Mouse (Mus musculus) neural tube, embryonic 15.5 days (tissue): ENCODE measurements at regions not wholly inside any gene's neighbourhood (a gene's known extent, or its start where the extent isn't known, plus 50 kb on each side); places are given as distances from the start of the nearest gene placed in this dataset.
A peak's percentile ranks its signal among the peaks of the same experiment; 100 is the strongest.
"Not testable (repeated sequence)": the region's sequence is repeated elsewhere in the genome, so short reads cannot be mapped to it uniquely, and the experiment has no call there.

Source experiments
- ATAC-seq: fragments of 200-750 bp; cut with Nextera tagmentation; 2 replicates; pipeline ENCODE4 v1.8.0; 2017; ENCODE audit warnings: mild to moderate bottlenecking, moderate TSS enrichment, moderate library complexity; ENCODE audit not compliant: low FRiP score
- H3K27ac ChIP-seq: fragments of 300-500 bp; sonication (generic); replicated peaks from 2 replicates; pipeline ENCODE4 v1.5.1; 2015; ENCODE audit warnings: mild to moderate bottlenecking, inconsistent platforms
- H3K27me3 ChIP-seq: fragments of 300-500 bp; sonication (generic); replicated peaks from 2 replicates; pipeline ENCODE4 v1.6.1; 2015; ENCODE audit warnings: inconsistent platforms
- H3K36me3 ChIP-seq: fragments of 300-500 bp; sonication (generic); 2 replicates; pipeline ENCODE4 v1.6.1; 2015; ENCODE audit warnings: inconsistent platforms
- H3K4me1 ChIP-seq: fragments of 300-500 bp; sonication (generic); 2 replicates; pipeline ENCODE4 v1.6.1; 2015; ENCODE audit warnings: inconsistent platforms
- H3K4me2 ChIP-seq: fragments of 300-500 bp; sonication (generic); 2 replicates; pipeline ENCODE4 v1.6.1; 2015; ENCODE audit warnings: inconsistent platforms, mild to moderate bottlenecking, moderate library complexity
- H3K4me3 ChIP-seq: fragments of 300-500 bp; sonication (generic); replicated peaks from 2 replicates; pipeline ENCODE4 v1.5.1; 2015; ENCODE audit warnings: mild to moderate bottlenecking, inconsistent platforms
- H3K9ac ChIP-seq: fragments of 300-500 bp; sonication (generic); replicated peaks from 2 replicates; pipeline ENCODE4 v1.6.1; 2015; ENCODE audit warnings: mild to moderate bottlenecking, inconsistent platforms
- H3K9me3 ChIP-seq: fragments of 300-500 bp; sonication (generic); replicated peaks from 2 replicates; pipeline ENCODE4 v1.6.1; 2016; ENCODE audit warnings: inconsistent platforms
- WGBS: fragments of 180-500 bp; shearing (Covaris S2); methylation state at CpG from one replicate; pipeline ENCODE4 v1.1.7; 2015; ENCODE audit warnings: mixed read lengths; 5-methylcytosine and 5-hydroxymethylcytosine counted together

GRCm38 (mm10) chr10:96230391-96230790 lies 94.0 kb downstream of the Gm5426 start:
- Histone ChIP-seq H3K4me2 (no peak overlapping the region), H3K9ac (no peak overlapping the region), H3K9me3 (no peaks in the 10 kb centered on the region), H3K27ac (no peak overlapping the region), H3K4me1 (no peaks in the 10 kb centered on the region), H3K27me3 (no peaks in the 10 kb centered on the region), H3K4me3 (no peak overlapping the region), H3K36me3 (no peaks in the 10 kb centered on the region)
- no peak for ATAC-seq
- WGBS, result 86% methylated on average over 8 of the region's 8 CpGs

GRCm38 (mm10) chr10:96231309-96231708 lies 94.9 kb downstream of the Gm5426 start:
- ATAC-seq, result no peak
- 96% methylated on average over 6 of the region's 6 CpGs for WGBS
- no peak overlapping the region for H3K4me3 ChIP-seq

GRCm38 (mm10) chr10:96232889-96233288 lies 96.5 kb downstream of the Gm5426 start:
- Histone ChIP-seq H3K4me3 (no peak overlapping the region), H3K4me2 (no peak overlapping the region), H3K9me3 (no peaks in the 10 kb centered on the region), H3K36me3 (no peaks in the 10 kb centered on the region), H3K27ac (no peak overlapping the region), H3K4me1 (no peaks in the 10 kb centered on the region), H3K9ac (no peak overlapping the region), H3K27me3 (no peaks in the 10 kb centered on the region)
- no peak for ATAC-seq
- WGBS, result 57% methylated on average over 1 of the region's 1 CpGs

More at GRCm38 (mm10) chr10:96231309-96231708, 94.9 kb downstream of the Gm5426 start:
- Histone ChIP-seq H3K27me3 (no peaks in the 10 kb centered on the region), H3K9ac (no peak overlapping the region), H3K4me1 (no peaks in the 10 kb centered on the region), H3K36me3 (no peaks in the 10 kb centered on the region), H3K4me2 (no peak overlapping the region), H3K9me3 (no peaks in the 10 kb centered on the region), H3K27ac (no peak overlapping the region)

- Histone ChIP-seq H3K9me3 (no peaks in the 10 kb centered on the region; the same call in 1 of the 2 replicates), H3K27me3 (no peaks in the 10 kb centered on the region), H3K9ac (no peak overlapping the region), H3K36me3 (no peaks in the 10 kb centered on the region), H3K4me3 (no peak overlapping the region), H3K27ac (no peak overlapping the region), H3K4me1 (no peaks in the 10 kb centered on the region), H3K4me2 (no peak overlapping the region)
- ATAC-seq, result 0 out of 2 replicates have a peak, but pooled peaks have one; percentile 24
- 66% methylated on average over 9 of the region's 10 CpGs for WGBS
These were observed 98.4 kb downstream of the Gm5426 start for GRCm38 (mm10) chr10:96234564-96235412.

GRCm38 (mm10) chr10:96236031-96236430 lies 99.6 kb downstream of the Gm5426 start:
- not testable (repeated sequence) for H3K27me3 ChIP-seq, H3K27ac ChIP-seq, H3K9ac ChIP-seq, H3K9me3 ChIP-seq, H3K36me3 ChIP-seq, H3K4me3 ChIP-seq, H3K4me1 ChIP-seq, ATAC-seq, H3K4me2 ChIP-seq
- whole genome bisulfite sequencing, result 82% methylated on average over 4 of the region's 4 CpGs

GRCm38 (mm10) chr10:96236777-96237373 lies 100.5 kb downstream of the Gm5426 start:
- WGBS, result 95% methylated on average over 6 of the region's 6 CpGs
- Histone ChIP-seq H3K9me3 (peaks cover 2% of the 10 kb centered on the region; the same call in 1 of the 2 replicates), H3K27ac (no peak overlapping the region), H3K4me3 (no peak overlapping the region), H3K36me3 (no peaks in the 10 kb centered on the region), H3K4me1 (no peaks in the 10 kb centered on the region), H3K9ac (no peak overlapping the region), H3K27me3 (no peaks in the 10 kb centered on the region), H3K4me2 (no peak overlapping the region)
- ATAC-seq, result no peak

GRCm38 (mm10) chr10:96237572-96238130 lies 101.2 kb downstream of the Gm5426 start:
- no peak overlapping the region for H3K4me2 ChIP-seq
- no peak overlapping the region for H3K4me3 ChIP-seq
- no peaks in the 10 kb centered on the region for H3K27me3 ChIP-seq
- no peaks in the 10 kb centered on the region for H3K36me3 ChIP-seq
- no peak for ATAC-seq
- peaks cover 2% of the 10 kb centered on the region; the same call in 1 of the 2 replicates for H3K9me3 ChIP-seq
- no peaks in the 10 kb centered on the region for H3K4me1 ChIP-seq
- WGBS, result 99% methylated on average over 5 of the region's 5 CpGs
- no peak overlapping the region for H3K9ac ChIP-seq
- H3K27ac ChIP-seq, result no peak overlapping the region

- no peaks in the 10 kb centered on the region for H3K36me3 ChIP-seq
- no peaks in the 10 kb centered on the region for H3K27me3 ChIP-seq
- H3K4me3 ChIP-seq, result no peak overlapping the region
- ATAC-seq, result no peak
- H3K27ac ChIP-seq, result no peak overlapping the region
- peaks cover 2% of the 10 kb centered on the region; the same call in 1 of the 2 replicates for H3K9me3 ChIP-seq
- no peaks in the 10 kb centered on the region for H3K4me1 ChIP-seq
- 90% methylated on average over 4 of the region's 4 CpGs for WGBS
- H3K9ac ChIP-seq, result no peak overlapping the region
- no peak overlapping the region for H3K4me2 ChIP-seq
These were observed 101.8 kb downstream of the Gm5426 start for GRCm38 (mm10) chr10:96238251-96238650.

- ATAC-seq, result no peak
- H3K4me2 ChIP-seq, result no peak overlapping the region
- H3K4me3 ChIP-seq, result no peak overlapping the region
- no peaks in the 10 kb centered on the region for H3K4me1 ChIP-seq
- peaks cover 2% of the 10 kb centered on the region; the same call in 1 of the 2 replicates for H3K9me3 ChIP-seq
- 86% methylated on average over 3 of the region's 3 CpGs for WGBS
- H3K27me3 ChIP-seq, result no peaks in the 10 kb centered on the region
- H3K36me3 ChIP-seq, result no peaks in the 10 kb centered on the region
- no peak overlapping the region for H3K27ac ChIP-seq
- H3K9ac ChIP-seq, result no peak overlapping the region
These were observed 102.4 kb downstream of the Gm5426 start for GRCm38 (mm10) chr10:96238850-96239249.

GRCm38 (mm10) chr10:96240591-96240990 lies 104.2 kb downstream of the Gm5426 start:
- Histone ChIP-seq H3K4me2 (no peak overlapping the region), H3K27me3 (no peaks in the 10 kb centered on the region), H3K9ac (no peak overlapping the region), H3K36me3 (no peaks in the 10 kb centered on the region), H3K4me1 (no peaks in the 10 kb centered on the region), H3K27ac (no peak overlapping the region), H3K4me3 (no peak overlapping the region), H3K9me3 (peaks cover 2% of the 10 kb centered on the region; the same call in 1 of the 2 replicates)
- no peak for ATAC-seq
- WGBS, result 93% methylated on average over 4 of the region's 4 CpGs

- H3K9ac ChIP-seq, result no peak overlapping the region
- ATAC-seq, result no peak
- H3K36me3 ChIP-seq, result no peaks in the 10 kb centered on the region
- no peak overlapping the region for H3K27ac ChIP-seq
- no peak overlapping the region for H3K4me3 ChIP-seq
- H3K27me3 ChIP-seq, result no peaks in the 10 kb centered on the region
- H3K9me3 ChIP-seq, result no peaks in the 10 kb centered on the region
- no peaks in the 10 kb centered on the region for H3K4me1 ChIP-seq
- H3K4me2 ChIP-seq, result no peak overlapping the region
These were observed 117.3 kb downstream of the Gm5426 start for GRCm38 (mm10) chr10:96253671-96254070.
